Mouse (Mus musculus): Measurements from ENCODE around the gene Cntn3. TPM values are rescaled to one million over a fixed set of nuclear protein-coding genes. Genes with fewer than 3 reads are reported as not detected.

The Cntn3 gene
- polyA plus RNA-seq, 1 experiment: not detected

DNA sequence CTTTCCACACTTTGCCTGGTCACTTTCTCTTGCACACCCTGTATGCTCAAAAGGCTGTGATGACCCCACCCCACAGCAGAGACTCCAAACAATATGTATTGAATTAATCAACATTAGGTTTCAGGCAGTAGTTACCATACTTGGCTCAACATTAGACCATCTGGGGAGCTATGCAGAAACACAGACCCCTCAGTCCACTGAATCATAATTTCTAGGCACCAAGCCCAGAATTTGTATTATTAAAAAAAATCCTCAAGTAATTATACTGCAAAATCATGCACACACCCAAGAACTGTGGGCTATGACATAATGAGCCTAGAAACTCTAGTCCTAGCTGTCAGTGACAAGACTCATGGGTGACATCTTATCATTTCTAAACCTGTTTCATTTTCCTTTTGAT, 87.4 kb downstream of the Cntn3 start:
- H3K4me1 ChIP-seq (ENCODE audit: control insufficient read depth, insufficient read depth, low read length): no peaks in the 10 kb centered on the region
- no peak overlapping the region for H3K27ac ChIP-seq (ENCODE audit: insufficient read depth, low read depth, low read length)
- TF ChIP-seq POLR2A (IDR thresholded peaks at IDR 0.05; ENCODE audit: borderline replicate concordance, low read depth, low read length) (no peak), CTCF (IDR thresholded peaks at IDR 0.05; ENCODE audit: low read depth, low read length) (no peak)
- H3K4me3 ChIP-seq (ENCODE audit: insufficient read depth, low read length): no peak overlapping the region

GRCm38 (mm10) chr6:102478320-102479080, 94.4 kb downstream of the Cntn3 start:
- no peaks in the 10 kb centered on the region for H3K4me1 ChIP-seq (ENCODE audit: control insufficient read depth, insufficient read depth, low read length)
- H3K4me3 ChIP-seq (ENCODE audit: insufficient read depth, low read length): no peak overlapping the region
- TF ChIP-seq POLR2A (IDR thresholded peaks at IDR 0.05; ENCODE audit: borderline replicate concordance, low read depth, low read length): no peak
- TF ChIP-seq CTCF (IDR thresholded peaks at IDR 0.05; ENCODE audit: low read depth, low read length): no peak
- no peak overlapping the region for H3K27ac ChIP-seq (ENCODE audit: insufficient read depth, low read depth, low read length)

DNA sequence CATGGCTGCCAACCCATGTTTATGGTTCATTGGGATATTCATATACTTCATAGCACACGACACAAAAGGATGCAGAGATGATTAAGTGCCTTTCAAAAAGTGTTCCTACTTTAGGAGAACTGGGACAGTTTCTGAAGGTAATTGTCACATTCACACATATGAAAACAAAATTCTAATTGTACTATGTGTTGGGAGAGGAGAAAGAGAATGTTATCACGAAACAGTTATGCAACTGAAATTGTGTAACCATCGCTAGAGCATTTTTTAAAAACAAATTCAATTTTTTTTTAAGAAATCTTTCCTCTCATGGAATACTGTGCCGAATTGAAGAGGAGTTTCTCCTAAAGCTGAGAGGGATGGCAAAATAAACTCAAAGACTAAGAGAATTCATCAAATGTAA, 134.5 kb downstream of the Cntn3 start:
- no peak for TF ChIP-seq POLR2A (IDR thresholded peaks at IDR 0.05; ENCODE audit: borderline replicate concordance, low read depth, low read length)
- TF ChIP-seq CTCF (IDR thresholded peaks at IDR 0.05; ENCODE audit: low read depth, low read length): no peak
- H3K4me1 ChIP-seq (ENCODE audit: control insufficient read depth, insufficient read depth, low read length): no peaks in the 10 kb centered on the region
- no peak overlapping the region for H3K4me3 ChIP-seq (ENCODE audit: insufficient read depth, low read length)
- H3K27ac ChIP-seq (ENCODE audit: insufficient read depth, low read depth, low read length): no peak overlapping the region

GRCm38 (mm10) chr6:102427549-102427948, 145.4 kb downstream of the Cntn3 start:
- no peak for TF ChIP-seq CTCF (IDR thresholded peaks at IDR 0.05; ENCODE audit: low read depth, low read length)
- no peak for TF ChIP-seq POLR2A (IDR thresholded peaks at IDR 0.05; ENCODE audit: borderline replicate concordance, low read depth, low read length)
- Histone ChIP-seq H3K27ac (ENCODE audit: insufficient read depth, low read depth, low read length) (no peak overlapping the region), H3K4me3 (ENCODE audit: insufficient read depth, low read length) (no peak overlapping the region), H3K4me1 (ENCODE audit: control insufficient read depth, insufficient read depth, low read length) (no peaks in the 10 kb centered on the region)

GRCm38 (mm10) chr6:102421781-102422180, 151.1 kb downstream of the Cntn3 start:
- TF ChIP-seq CTCF (IDR thresholded peaks at IDR 0.05; ENCODE audit: low read depth, low read length): no peak
- TF ChIP-seq POLR2A (IDR thresholded peaks at IDR 0.05; ENCODE audit: borderline replicate concordance, low read depth, low read length): no peak
- Histone ChIP-seq H3K27ac (ENCODE audit: insufficient read depth, low read depth, low read length) (no peak overlapping the region), H3K4me3 (ENCODE audit: insufficient read depth, low read length) (no peak overlapping the region), H3K4me1 (ENCODE audit: control insufficient read depth, insufficient read depth, low read length) (no peaks in the 10 kb centered on the region)

GRCm38 (mm10) chr6:102388590-102388989, 184.3 kb downstream of the Cntn3 start:
- no peak overlapping the region for H3K4me3 ChIP-seq (ENCODE audit: insufficient read depth, low read length)
- H3K27ac ChIP-seq (ENCODE audit: insufficient read depth, low read depth, low read length): no peak overlapping the region
- no peaks in the 10 kb centered on the region for H3K4me1 ChIP-seq (ENCODE audit: control insufficient read depth, insufficient read depth, low read length)
- TF ChIP-seq POLR2A (IDR thresholded peaks at IDR 0.05; ENCODE audit: borderline replicate concordance, low read depth, low read length): no peak
- no peak for TF ChIP-seq CTCF (IDR thresholded peaks at IDR 0.05; ENCODE audit: low read depth, low read length)

GRCm38 (mm10) chr6:102372112-102372511, 200.8 kb downstream of the Cntn3 start:
- no peak for TF ChIP-seq CTCF (IDR thresholded peaks at IDR 0.05; ENCODE audit: low read depth, low read length)
- TF ChIP-seq POLR2A (IDR thresholded peaks at IDR 0.05; ENCODE audit: borderline replicate concordance, low read depth, low read length): no peak
- Histone ChIP-seq H3K27ac (ENCODE audit: insufficient read depth, low read depth, low read length) (no peak overlapping the region), H3K4me1 (ENCODE audit: control insufficient read depth, insufficient read depth, low read length) (no peaks in the 10 kb centered on the region), H3K4me3 (ENCODE audit: insufficient read depth, low read length) (no peak overlapping the region)

GRCm38 (mm10) chr6:102363880-102364279, 209.0 kb downstream of the Cntn3 start:
- H3K4me1 ChIP-seq (ENCODE audit: control insufficient read depth, insufficient read depth, low read length): no peaks in the 10 kb centered on the region
- H3K4me3 ChIP-seq (ENCODE audit: insufficient read depth, low read length): no peak overlapping the region
- TF ChIP-seq POLR2A (IDR thresholded peaks at IDR 0.05; ENCODE audit: borderline replicate concordance, low read depth, low read length) (no peak), CTCF (IDR thresholded peaks at IDR 0.05; ENCODE audit: low read depth, low read length) (no peak)
- H3K27ac ChIP-seq (ENCODE audit: insufficient read depth, low read depth, low read length): no peak overlapping the region

DNA sequence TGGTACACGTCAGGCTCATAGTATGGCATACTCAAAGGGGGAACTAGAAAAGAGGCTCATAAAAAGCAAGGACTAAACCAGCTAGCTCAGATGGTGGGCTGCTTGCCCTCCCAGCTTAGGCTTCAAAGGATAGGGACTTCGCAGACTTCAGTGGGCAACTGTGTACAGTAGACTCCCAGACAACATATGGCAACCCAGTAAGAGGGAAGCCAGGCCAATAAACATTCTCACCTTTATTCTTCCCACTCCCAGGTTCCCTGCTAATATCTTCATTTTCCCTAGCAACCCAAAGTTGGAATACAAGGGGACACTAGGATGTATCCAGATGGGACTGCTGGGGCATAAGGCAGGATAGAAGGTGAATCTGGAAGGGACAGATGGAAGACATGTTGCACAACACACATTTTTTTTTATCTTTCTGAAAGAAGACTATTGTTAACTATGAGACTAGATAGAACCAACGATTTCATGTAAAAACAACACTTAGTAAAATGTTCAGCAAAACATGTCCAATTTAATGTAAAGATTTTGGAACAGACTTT, 209.5 kb downstream of the Cntn3 start:
- Histone ChIP-seq H3K27ac (ENCODE audit: insufficient read depth, low read depth, low read length) (no peak overlapping the region), H3K4me1 (ENCODE audit: control insufficient read depth, insufficient read depth, low read length) (no peaks in the 10 kb centered on the region), H3K4me3 (ENCODE audit: insufficient read depth, low read length) (no peak overlapping the region)
- TF ChIP-seq POLR2A (IDR thresholded peaks at IDR 0.05; ENCODE audit: borderline replicate concordance, low read depth, low read length) (no peak), CTCF (IDR thresholded peaks at IDR 0.05; ENCODE audit: low read depth, low read length) (no peak)

DNA sequence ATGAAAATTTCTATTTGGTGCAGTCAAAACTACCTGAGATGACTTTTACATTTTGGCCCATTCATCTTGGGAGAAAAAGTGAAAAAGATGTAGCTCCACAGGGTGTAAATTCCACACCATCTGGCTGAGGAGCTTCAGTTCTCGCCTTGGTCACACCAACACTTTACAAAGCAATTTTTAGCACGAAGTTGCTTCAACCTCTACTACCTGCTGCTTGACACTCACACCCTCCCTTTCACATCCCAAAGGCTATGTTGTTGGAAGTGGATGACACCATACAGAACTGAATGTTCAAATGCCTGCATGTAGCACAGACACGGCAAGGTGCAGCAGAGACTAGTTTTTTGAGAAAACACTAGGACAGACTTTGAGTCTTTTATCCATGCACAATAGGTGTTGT, 240.8 kb downstream of the Cntn3 start:
- no peak overlapping the region for H3K4me3 ChIP-seq (ENCODE audit: insufficient read depth, low read length)
- no peaks in the 10 kb centered on the region for H3K4me1 ChIP-seq (ENCODE audit: control insufficient read depth, insufficient read depth, low read length)
- no peak overlapping the region for H3K27ac ChIP-seq (ENCODE audit: insufficient read depth, low read depth, low read length)
- TF ChIP-seq POLR2A (IDR thresholded peaks at IDR 0.05; ENCODE audit: borderline replicate concordance, low read depth, low read length) (no peak), CTCF (IDR thresholded peaks at IDR 0.05; ENCODE audit: low read depth, low read length) (no peak)
